Mouse (Mus musculus): ENCODE results near the gene Kalrn.

The Kalrn gene

GRCm38 (mm10) chr16:34504250-34504649, 69.1 kb downstream of the Kalrn start:
- no peak for DNase-seq (ENCODE audit: low spot score)

GRCm38 (mm10) chr16:34502110-34502509, 71.2 kb downstream of the Kalrn start:
- DNase-seq (ENCODE audit: low spot score): no peak

GRCm38 (mm10) chr16:34494741-34495140, 78.6 kb downstream of the Kalrn start:
- no peak for DNase-seq (ENCODE audit: low spot score)

GRCm38 (mm10) chr16:34493914-34494313, 79.4 kb downstream of the Kalrn start:
- DNase-seq (ENCODE audit: low spot score): no peak

GRCm38 (mm10) chr16:34491225-34491624, 82.1 kb downstream of the Kalrn start:
- no peak for DNase-seq (ENCODE audit: low spot score)

- DNase-seq (ENCODE audit: low spot score): no peak
Observed at GRCm38 (mm10) chr16:34490506-34490905, 82.8 kb downstream of the Kalrn start.

- DNase-seq (ENCODE audit: low spot score): no peak
Observed at GRCm38 (mm10) chr16:34489805-34490325, 83.5 kb downstream of the Kalrn start.

- DNase-seq (ENCODE audit: low spot score): no peak
Observed at GRCm38 (mm10) chr16:34487823-34488222, 85.5 kb downstream of the Kalrn start.

- DNase-seq (ENCODE audit: low spot score): no peak
Observed at GRCm38 (mm10) chr16:34487268-34487667, 86.1 kb downstream of the Kalrn start.

GRCm38 (mm10) chr16:34485483-34485882, 87.8 kb downstream of the Kalrn start:
- DNase-seq (ENCODE audit: low spot score): no peak

- no peak for DNase-seq (ENCODE audit: low spot score)
Observed at GRCm38 (mm10) chr16:34484921-34485320, 88.4 kb downstream of the Kalrn start.

GRCm38 (mm10) chr16:34484213-34484612, 89.1 kb downstream of the Kalrn start:
- DNase-seq (ENCODE audit: low spot score): no peak

- no peak for DNase-seq (ENCODE audit: low spot score)
Observed at GRCm38 (mm10) chr16:34483716-34484115, 89.6 kb downstream of the Kalrn start.

GRCm38 (mm10) chr16:34474741-34475140, 98.6 kb downstream of the Kalrn start:
- DNase-seq (ENCODE audit: low spot score): no peak

- DNase-seq (ENCODE audit: low spot score): no peak
Observed at GRCm38 (mm10) chr16:34473891-34474290, 99.4 kb downstream of the Kalrn start.

GRCm38 (mm10) chr16:34471441-34471840, 101.9 kb downstream of the Kalrn start:
- DNase-seq (ENCODE audit: low spot score): no peak

GRCm38 (mm10) chr16:34470343-34470742, 103.0 kb downstream of the Kalrn start:
- DNase-seq (ENCODE audit: low spot score): no peak

GRCm38 (mm10) chr16:34469277-34469868, 104.0 kb downstream of the Kalrn start:
- DNase-seq (ENCODE audit: low spot score): peak; percentile 38

- DNase-seq (ENCODE audit: low spot score): no peak
Observed at GRCm38 (mm10) chr16:34466649-34467048, 106.7 kb downstream of the Kalrn start.

- DNase-seq (ENCODE audit: low spot score): no peak
Observed at GRCm38 (mm10) chr16:34456314-34456713, 117.0 kb downstream of the Kalrn start.

GRCm38 (mm10) chr16:34445666-34446065, 127.7 kb downstream of the Kalrn start:
- DNase-seq (ENCODE audit: low spot score): no peak

- no peak for DNase-seq (ENCODE audit: low spot score)
Observed at GRCm38 (mm10) chr16:34441704-34442103, 131.6 kb downstream of the Kalrn start.

GRCm38 (mm10) chr16:34440994-34441414, 132.3 kb downstream of the Kalrn start:
- no peak for DNase-seq (ENCODE audit: low spot score)

- no peak for DNase-seq (ENCODE audit: low spot score)
Observed at GRCm38 (mm10) chr16:34440019-34440615, 133.2 kb downstream of the Kalrn start.
